Mouse (Mus musculus): ENCODE results near the gene Aldh6a1.

Gene Aldh6a1

DNA sequence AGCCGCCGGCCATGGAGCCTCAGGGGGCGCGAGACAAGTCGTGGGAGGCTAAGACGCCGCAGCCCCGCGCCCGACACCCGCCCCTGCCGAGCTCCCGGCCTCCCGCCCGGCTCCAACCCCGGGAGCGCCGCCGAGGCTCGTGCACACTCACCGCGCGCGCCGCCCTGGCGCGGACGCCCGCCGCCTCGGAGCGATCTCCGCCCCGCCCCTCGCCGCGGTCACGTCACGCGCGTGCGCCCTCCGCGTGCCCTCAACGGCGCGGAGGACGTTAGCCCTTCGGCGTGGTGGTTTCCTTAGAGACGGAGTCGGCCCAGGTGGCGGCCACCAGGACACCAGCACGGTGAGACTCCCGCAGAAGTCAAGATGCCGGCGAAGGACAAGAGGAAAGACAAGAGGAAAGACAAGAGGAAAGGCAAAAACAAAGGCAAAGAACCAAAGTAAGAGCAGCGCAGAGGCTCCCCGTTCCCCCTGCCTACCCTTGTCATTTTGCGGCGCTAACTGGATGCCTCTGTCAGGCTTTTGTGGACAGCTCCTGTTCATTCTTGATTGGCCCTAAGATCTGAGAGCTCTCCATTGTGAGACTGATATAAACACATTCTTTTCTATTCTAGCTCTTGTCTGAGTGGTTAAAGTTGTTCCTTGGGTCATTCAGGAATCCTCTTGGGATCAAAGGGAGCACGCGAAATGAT is 41.8 kb downstream of the Aldh6a1 start, which contains the start of the genes Entpd5 and Bbof1:
Gene Entpd5 (minus strand): TSS at position 211 of the 689 bp plus-strand sequence.
Gene Bbof1 (plus strand): TSS at position 253 of the 689 bp plus-strand sequence.
- DNase-seq: peak; percentile 93

GRCm38 (mm10) chr12:84407874-84408818 is 42.7 kb downstream of the Aldh6a1 start:
- peak; percentile 35 for DNase-seq

DNA sequence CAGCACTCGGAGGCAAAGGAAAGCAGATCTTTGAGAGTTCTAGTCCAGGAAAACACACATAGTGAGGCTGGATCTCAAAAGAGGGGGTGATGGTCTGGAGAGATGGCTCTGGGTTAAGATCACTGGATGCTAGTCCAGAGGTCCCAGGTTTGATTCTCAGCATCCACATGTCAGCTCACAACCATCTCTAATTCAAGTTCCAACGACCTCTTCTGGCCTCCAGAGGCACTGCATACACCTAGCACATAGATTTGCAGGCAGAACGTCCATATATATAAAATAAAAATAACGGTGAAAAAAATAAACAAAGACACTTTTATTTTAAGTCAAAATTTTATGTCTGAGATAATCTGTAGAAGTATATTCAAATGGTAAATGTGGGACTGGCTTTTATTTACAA is 43.5 kb downstream of the Aldh6a1 start:
- no peak for DNase-seq

GRCm38 (mm10) chr12:84404541-84404940 is 46.3 kb downstream of the Aldh6a1 start:
- DNase-seq: no peak

DNA sequence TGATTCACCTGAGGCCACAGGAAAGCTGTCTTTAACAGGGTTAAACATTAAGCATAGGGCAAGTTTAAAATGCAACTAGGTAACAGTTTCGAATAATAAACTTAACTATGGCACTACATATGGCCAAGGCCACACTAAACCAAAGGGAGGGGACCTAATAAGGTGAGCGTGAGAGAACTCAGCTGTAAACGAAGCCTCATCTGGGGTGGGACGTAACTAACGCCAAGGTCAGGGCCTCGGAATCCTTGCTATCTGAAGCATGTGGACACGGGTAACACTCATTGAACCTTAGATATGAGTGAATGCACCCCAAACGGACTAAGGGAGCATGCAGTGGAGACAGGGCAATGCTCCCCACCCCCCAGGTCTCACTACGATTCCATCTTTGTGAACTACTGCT is 47.9 kb downstream of the Aldh6a1 start:
- DNase-seq: no peak

- no peak for DNase-seq
Measured at GRCm38 (mm10) chr12:84400653-84401052, 50.2 kb downstream of the Aldh6a1 start.

- no peak for DNase-seq
Measured at GRCm38 (mm10) chr12:84400068-84400467, 50.7 kb downstream of the Aldh6a1 start.

GRCm38 (mm10) chr12:84399663-84400062 is 51.1 kb downstream of the Aldh6a1 start:
- DNase-seq: no peak

- DNase-seq: no peak
Measured at GRCm38 (mm10) chr12:84399135-84399534, 51.7 kb downstream of the Aldh6a1 start.

- DNase-seq: no peak
Measured at GRCm38 (mm10) chr12:84398629-84399028, 52.2 kb downstream of the Aldh6a1 start.

DNA sequence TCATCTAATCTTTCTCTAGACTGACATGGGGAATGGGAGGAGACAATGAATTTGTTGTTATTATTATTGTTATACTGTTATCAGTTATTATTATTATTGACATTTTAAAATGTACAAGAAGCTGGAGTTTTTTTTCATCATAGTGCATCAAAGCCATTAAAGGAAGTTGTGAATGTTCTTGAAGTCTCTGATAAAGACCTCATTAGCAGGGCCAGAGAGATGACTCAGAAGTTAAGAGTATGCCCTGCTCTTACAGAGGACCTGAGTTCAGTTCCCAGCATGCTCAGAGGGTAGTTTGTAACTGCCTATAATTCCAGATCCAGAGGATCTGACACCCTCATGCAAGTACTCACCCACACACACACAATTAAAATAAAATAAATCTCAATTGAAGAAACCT is 53.1 kb downstream of the Aldh6a1 start:
- DNase-seq: no peak

DNA sequence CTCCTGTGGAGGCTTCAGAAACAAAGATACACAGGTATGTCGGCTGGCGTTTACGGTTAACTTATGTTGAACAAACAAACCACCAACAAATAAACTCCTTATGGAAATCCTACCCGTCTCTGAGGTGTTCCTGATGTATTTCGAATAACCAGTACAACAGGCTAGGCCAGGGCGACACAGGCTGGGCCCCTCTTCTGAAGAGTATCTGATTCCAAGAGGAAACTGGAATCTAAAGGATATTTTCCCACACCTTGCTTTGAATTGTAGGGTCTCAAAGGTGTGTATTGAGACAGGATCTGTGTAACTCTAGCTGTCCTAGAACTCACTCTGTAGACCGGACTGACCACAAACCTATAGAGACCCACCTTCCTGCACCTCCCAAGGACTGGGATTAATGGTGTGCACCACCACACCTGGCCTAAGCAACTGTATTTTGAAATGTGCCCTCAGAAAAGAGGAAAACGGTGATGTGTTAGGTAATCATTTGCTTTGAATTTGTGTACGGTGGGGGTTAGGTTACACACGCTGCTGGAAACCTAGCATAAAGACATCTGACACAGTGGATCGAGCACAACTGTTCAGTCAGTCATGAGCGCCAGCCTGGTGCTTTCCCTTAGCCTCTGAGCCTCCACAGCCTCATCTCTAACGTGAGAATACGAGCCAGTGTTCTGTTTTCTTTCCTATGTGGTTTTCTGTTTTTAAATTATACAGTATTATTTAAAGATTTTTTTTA is 53.7 kb downstream of the Aldh6a1 start:
- no peak for DNase-seq

DNA sequence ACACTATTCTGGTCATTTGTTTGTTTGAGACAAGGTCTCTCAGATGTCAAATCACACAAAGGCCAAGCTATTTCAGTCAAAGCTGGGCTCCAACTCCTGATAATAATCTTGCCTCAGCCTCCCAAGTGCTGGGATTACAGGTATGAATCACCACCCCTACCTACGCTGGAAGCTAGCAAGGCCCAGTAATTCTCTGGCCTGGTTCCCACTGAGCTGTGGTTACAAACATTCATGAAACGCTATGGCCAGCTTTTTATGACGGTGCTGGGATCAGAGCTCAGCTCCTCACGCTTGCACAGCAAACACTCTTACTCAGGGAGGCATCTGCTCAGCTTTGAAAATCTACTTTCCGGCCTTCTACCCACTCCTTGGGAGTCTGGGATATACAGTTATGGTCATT is 57.0 kb downstream of the Aldh6a1 start:
- DNase-seq: no peak

GRCm38 (mm10) chr12:84392681-84393080 is 58.1 kb downstream of the Aldh6a1 start:
- DNase-seq: no peak

- DNase-seq: no peak
Measured at GRCm38 (mm10) chr12:84390336-84390735, 60.5 kb downstream of the Aldh6a1 start.

- DNase-seq: no peak
Measured at GRCm38 (mm10) chr12:84388774-84389400, 61.9 kb downstream of the Aldh6a1 start.

DNA sequence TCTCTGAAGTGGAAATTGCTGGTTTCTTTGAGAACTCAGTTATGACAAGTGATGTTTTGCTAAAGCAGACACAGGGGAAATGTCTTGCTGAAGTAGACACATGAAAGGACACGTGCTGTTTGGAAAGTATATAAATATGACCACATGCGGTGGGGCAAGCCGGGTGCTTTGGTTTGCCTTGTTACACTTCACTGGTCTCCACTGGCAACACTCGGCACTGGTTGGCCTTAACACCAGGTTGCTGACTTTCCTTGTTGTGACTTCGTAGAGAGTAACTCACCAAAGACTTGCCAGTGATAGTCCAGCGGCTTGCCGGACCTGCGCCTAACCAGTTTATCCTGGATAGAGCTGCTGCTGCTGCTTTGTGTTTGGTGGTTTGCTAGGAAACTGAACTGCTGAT is 62.7 kb downstream of the Aldh6a1 start:
- no peak for DNase-seq

DNA sequence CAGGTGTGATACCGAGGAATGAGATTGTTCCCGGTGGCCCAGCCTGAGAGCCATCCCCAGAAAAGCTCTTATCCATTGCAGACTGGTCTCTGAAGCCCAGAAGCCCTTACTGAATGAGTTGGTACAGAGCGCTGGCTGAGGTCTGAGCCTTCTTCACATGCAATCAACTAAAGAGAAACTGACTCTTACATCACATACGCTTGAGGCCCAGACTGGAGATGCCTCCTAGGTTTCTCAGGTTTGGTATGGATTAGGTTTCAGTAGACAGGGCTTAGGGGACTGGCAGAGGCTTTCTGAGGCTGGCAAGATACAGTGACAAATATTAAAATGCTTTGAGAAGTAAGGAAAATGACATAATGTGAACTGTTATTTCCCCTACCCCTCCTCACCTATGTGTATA is 65.4 kb downstream of the Aldh6a1 start:
- no peak for DNase-seq

- DNase-seq: peak; percentile 60
Measured at GRCm38 (mm10) chr12:84384644-84385081, 66.1 kb downstream of the Aldh6a1 start.

- no peak for DNase-seq
Measured at GRCm38 (mm10) chr12:84382369-84382768, 68.4 kb downstream of the Aldh6a1 start.
